Mouse (Mus musculus) liver, postnatal 0 days (tissue): ENCODE data around the gene Nova2. TPM values are rescaled to one million over a fixed set of nuclear protein-coding genes. Genes with fewer than 3 reads are reported as not detected.

Source experiments
- ATAC-seq: fragments of 200-750 bp; cut with Nextera tagmentation; 2 replicates; pipeline ENCODE4 v1.8.0; 2017; ENCODE audit warnings: mild to moderate bottlenecking, moderate library complexity
- DNase-seq: peaks from one replicate; pipeline ENCODE4 v3.0.0-alpha.2; 2016
- H3K27ac ChIP-seq: fragments of 300-500 bp; sonication (generic); 2 replicates; pipeline ENCODE4 v1.5.1; 2014; ENCODE audit warnings: antibody characterized with exemption, moderate library complexity, mild to moderate bottlenecking, low read depth
- H3K27me3 ChIP-seq: fragments of 300-500 bp; sonication (generic); 2 replicates; pipeline ENCODE4 v1.6.1; 2014; ENCODE audit warnings: low read length, control low read depth, mixed read lengths; ENCODE audit not compliant: insufficient read depth
- H3K36me3 ChIP-seq: fragments of 300-500 bp; sonication (generic); replicated peaks from 2 replicates; pipeline ENCODE4 v1.6.1; 2014; ENCODE audit warnings: mild to moderate bottlenecking, control low read depth, low read length, moderate library complexity, mixed read lengths; ENCODE audit not compliant: insufficient read depth
- H3K4me1 ChIP-seq: fragments of 300-500 bp; sonication (generic); 2 replicates; pipeline ENCODE4 v1.6.1; 2014; ENCODE audit warnings: antibody characterized with exemption, mild to moderate bottlenecking, control low read depth; ENCODE audit not compliant: insufficient read depth
- H3K4me2 ChIP-seq: fragments of 300-500 bp; sonication (generic); 2 replicates; pipeline ENCODE4 v1.6.1; 2014; ENCODE audit warnings: low read depth, mild to moderate bottlenecking, low read length, moderate library complexity, mixed read lengths
- H3K4me3 ChIP-seq: fragments of 300-500 bp; sonication (generic); 2 replicates; pipeline ENCODE4 v1.5.1; 2014; ENCODE audit warnings: low read depth, low read length
- H3K9ac ChIP-seq: fragments of 300-500 bp; sonication (generic); replicated peaks from 2 replicates; pipeline ENCODE4 v1.6.1; 2014; ENCODE audit warnings: mild to moderate bottlenecking, moderate library complexity
- H3K9me3 ChIP-seq: fragments of 300-500 bp; sonication (generic); 2 replicates; pipeline ENCODE4 v1.6.1; 2016; ENCODE audit warnings: mild to moderate bottlenecking, control low read depth, low read length, mixed read lengths
- CTCF ChIP-seq: sonication (generic); IDR thresholded peaks from 2 replicates; pipeline ENCODE4 v1.5.1; 2016; ENCODE audit warnings: antibody characterized with exemption, low read depth
- EP300 ChIP-seq: IDR thresholded peaks from 2 replicates; pipeline ENCODE4 v1.6.1; 2016; ENCODE audit warnings: antibody characterized with exemption, low read depth, mild to moderate bottlenecking
- WGBS: fragments of 180-500 bp; shearing (Covaris S2); extraction: QIAGEN DNeasy Blood & Tissue Kit; methylation state at CpG from one replicate; pipeline ENCODE4 v1.1.7; 2014; ENCODE audit not compliant: insufficient replicate concordance; 5-methylcytosine and 5-hydroxymethylcytosine counted together
- polyA plus RNA-seq: library from polyadenylated mRNA; unstranded; fragments of >200 nt; fragmentation: Nextera tagmentation; extraction: Ambion mirVana; gene quantifications from 2 replicates; pipeline ENCODE4 v1.2.1, GENCODE M21; 2015

Nova2 gene
- polyA plus RNA-seq, 1 experiment from 2014 or later = 0.12 TPM

DNA sequence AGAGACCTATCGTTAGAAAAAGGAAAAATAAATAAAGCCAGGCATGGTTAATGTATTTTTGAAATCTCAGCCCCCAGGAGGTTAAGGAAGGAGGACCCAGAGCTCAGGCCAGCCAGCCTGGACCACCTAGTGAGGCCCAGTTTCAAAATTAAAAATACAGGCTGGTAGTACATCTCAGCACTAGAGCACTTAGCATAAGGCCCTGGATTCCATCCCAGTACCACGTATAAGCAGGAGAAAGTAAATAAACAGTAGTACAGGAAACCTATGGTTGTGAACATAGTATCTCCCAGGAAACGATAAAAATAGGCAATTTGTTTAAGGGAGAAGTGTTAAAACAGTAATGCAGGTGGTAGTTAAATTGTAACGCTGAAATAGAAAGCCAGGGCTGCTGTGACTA is 76.4 kb downstream of the Nova2 start:
- peaks cover 42% of the 10 kb centered on the region for H3K4me1 ChIP-seq
- H3K4me2 ChIP-seq = peak overlapping the region; percentile 98
- WGBS = 24% methylated on average over 4 of the region's 4 CpGs
- DNase-seq = no peak
- no peak for TF ChIP-seq CTCF
- ATAC-seq = no peak
- H3K4me3 ChIP-seq = peak overlapping the region; percentile 39
- H3K9ac ChIP-seq = peak overlapping the region; percentile 60
- peak overlapping the region; percentile 79 for H3K27ac ChIP-seq
- peaks cover 17% of the 10 kb centered on the region; the same call in 1 of the 2 replicates for H3K36me3 ChIP-seq
- no peaks in the 10 kb centered on the region for H3K27me3 ChIP-seq
- H3K9me3 ChIP-seq = no peaks in the 10 kb centered on the region

DNA sequence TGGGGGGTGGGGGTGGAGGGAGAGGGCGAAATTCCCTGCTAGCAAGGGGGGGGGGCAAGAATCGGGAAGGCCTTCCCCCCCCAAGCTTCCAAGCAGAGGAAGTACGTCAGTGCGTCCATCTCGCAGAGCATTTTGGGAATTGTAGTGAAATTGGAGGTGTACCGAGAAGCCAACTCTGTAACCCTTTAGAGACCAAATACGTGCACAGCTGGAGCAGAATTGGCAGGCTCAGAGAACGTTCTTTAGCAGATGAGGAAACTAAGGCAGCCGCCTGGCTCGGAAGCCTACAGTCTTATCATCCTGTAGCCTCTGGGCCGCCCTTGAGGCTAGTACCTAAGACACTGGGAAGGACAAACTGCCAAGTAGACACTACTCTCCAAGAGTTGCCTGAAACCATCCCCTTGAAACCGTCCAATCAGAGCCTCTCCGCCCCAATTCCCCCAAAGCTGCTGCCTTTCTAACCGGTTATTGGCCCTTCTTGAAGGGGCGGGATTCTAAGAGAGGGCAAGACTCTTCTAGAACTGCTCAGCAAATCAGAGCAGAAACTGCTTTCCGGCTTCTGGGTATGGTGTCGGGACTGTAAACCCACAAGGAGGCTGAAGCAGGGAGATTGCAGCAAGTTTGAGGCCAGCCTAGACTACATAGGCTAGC is 77.3 kb downstream of the Nova2 start:
- H3K36me3 ChIP-seq = peaks cover 17% of the 10 kb centered on the region; the same call in 1 of the 2 replicates
- H3K4me2 ChIP-seq = peak overlapping the region; percentile 98
- H3K9me3 ChIP-seq = no peaks in the 10 kb centered on the region
- H3K9ac ChIP-seq = peak overlapping the region; percentile 60; the same call in 1 of the 2 replicates
- H3K27ac ChIP-seq = peak overlapping the region; percentile 79
- TF ChIP-seq CTCF (no peak), EP300 (no peak)
- no peaks in the 10 kb centered on the region for H3K27me3 ChIP-seq
- 2% methylated on average over 17 of the region's 17 CpGs for WGBS
- ATAC-seq (peak; percentile 63), DNase-seq (peak; percentile 71)
- H3K4me3 ChIP-seq = peak overlapping the region; percentile 39
- H3K4me1 ChIP-seq = peaks cover 42% of the 10 kb centered on the region

DNA sequence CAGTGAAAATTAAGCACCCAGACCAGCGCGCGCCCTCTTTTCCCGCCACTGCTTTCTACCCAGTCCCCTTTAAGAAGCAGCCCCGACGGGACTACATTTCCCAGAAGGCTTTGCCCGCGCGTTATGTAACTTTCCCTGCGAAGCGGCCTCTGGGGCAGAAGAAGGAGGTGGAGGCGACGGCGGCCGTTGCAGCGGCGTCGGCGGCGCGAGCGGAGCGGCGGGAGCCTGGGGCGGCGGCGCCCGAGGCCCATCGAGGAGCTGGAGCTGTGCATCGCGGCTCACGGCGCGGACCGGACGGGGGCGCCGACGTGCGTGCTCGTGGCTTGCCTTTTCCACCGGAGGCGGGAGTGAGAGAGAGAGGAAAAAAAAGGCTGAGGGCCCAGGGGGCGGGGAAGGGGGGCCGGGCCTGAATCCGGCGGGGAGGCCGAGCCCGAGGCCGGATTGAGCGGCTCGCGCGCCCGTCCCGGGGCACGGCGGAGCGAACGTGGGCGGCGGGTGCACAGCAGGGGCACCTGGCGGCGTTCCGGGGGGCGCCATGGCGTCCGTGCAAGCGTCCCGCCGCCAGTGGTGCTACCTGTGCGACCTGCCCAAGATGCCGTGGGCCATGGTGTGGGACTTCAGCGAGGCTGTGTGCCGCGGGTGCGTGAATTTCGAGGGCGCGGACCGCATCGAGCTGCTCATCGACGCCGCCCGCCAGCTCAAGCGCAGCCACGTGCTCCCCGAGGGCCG is 78.4 kb downstream of the Nova2 start, which contains the start of gene Irf2bp1:
Gene Irf2bp1 (plus strand): TSS at position 143 of the 729 bp plus-strand sequence.
- ATAC-seq = peak; percentile 66
- Histone ChIP-seq H3K4me2 (peak within 1 kb of the TSS; percentile 98), H3K4me1 (peaks cover 42% of the 10 kb centered on the region), H3K27me3 (no peaks in the 10 kb centered on the region), H3K9me3 (no peaks in the 10 kb centered on the region), H3K36me3 (peaks cover 17% of the 10 kb centered on the region; the same call in 1 of the 2 replicates), H3K4me3 (peak within 1 kb of the TSS; percentile 87), H3K27ac (peak within 1 kb of the TSS; percentile 87), H3K9ac (peak within 1 kb of the TSS; percentile 77)
- peak; percentile 94 for DNase-seq
- WGBS = under 1% methylated on average over 64 of the region's 90 CpGs
- TF ChIP-seq CTCF (peak; percentile 24), EP300 (no peak)

GRCm38 (mm10) chr7:19004631-19005079 is 79.0 kb downstream of the Nova2 start:
- Histone ChIP-seq H3K36me3 (peaks cover 17% of the 10 kb centered on the region; the same call in 1 of the 2 replicates), H3K4me1 (peaks cover 45% of the 10 kb centered on the region), H3K9ac (peak overlapping the region; percentile 77), H3K4me2 (peak overlapping the region; percentile 98), H3K9me3 (no peaks in the 10 kb centered on the region), H3K27ac (peak overlapping the region; percentile 87), H3K4me3 (peak overlapping the region; percentile 87), H3K27me3 (no peaks in the 10 kb centered on the region)
- 13% methylated on average over 34 of the region's 34 CpGs for WGBS
- TF ChIP-seq CTCF (no peak), EP300 (no peak)
- DNase-seq (no peak), ATAC-seq (no peak)

GRCm38 (mm10) chr7:19005417-19006121 is 79.9 kb downstream of the Nova2 start:
- H3K27ac ChIP-seq = no peak overlapping the region
- TF ChIP-seq CTCF = no peak
- no peak for TF ChIP-seq EP300
- DNase-seq (peak; percentile 25), ATAC-seq (no peak)
- H3K9me3 ChIP-seq = no peaks in the 10 kb centered on the region
- WGBS = 77% methylated on average over 34 of the region's 34 CpGs
- H3K4me1 ChIP-seq = peaks cover 50% of the 10 kb centered on the region
- peak overlapping the region; percentile 98 for H3K4me2 ChIP-seq
- peak overlapping the region; percentile 87; the same call in 1 of the 2 replicates for H3K4me3 ChIP-seq
- peak overlapping the region; percentile 77; the same call in 1 of the 2 replicates for H3K9ac ChIP-seq
- H3K36me3 ChIP-seq = peaks cover 17% of the 10 kb centered on the region; the same call in 1 of the 2 replicates
- no peaks in the 10 kb centered on the region for H3K27me3 ChIP-seq
